Mouse (Mus musculus) Patski (cell line): ENCODE data around the gene Ldhb. TPM values are rescaled to one million over a fixed set of nuclear protein-coding genes. Genes with fewer than 3 reads are reported as not detected.

Experiments used
- ATAC-seq: fragments of 100-300 bp; one replicate; pipeline ENCODE4 v1.8.0; 2021
- CTCF ChIA-PET: fragments of 350-600 bp; sonication (Branson Sonifier 250); formaldehyde crosslinking; loops from one replicate; lab custom pipeline; 2022; ENCODE audit warnings: inconsistent platforms; lab: Charles Lee
- POLR2A ChIA-PET: fragments of 350-600 bp; sonication (Branson Sonifier 250); formaldehyde crosslinking; loops from one replicate; lab custom pipeline; 2022; ENCODE audit warnings: antibody characterized with exemption, inconsistent platforms; lab: Charles Lee
- DNase-seq: peaks from one replicate; pipeline ENCODE4 v3.0.0-alpha.2; 2011; ENCODE audit warnings: low read depth, low spot score
- H3K27me3 ChIP-seq: fragments of 371-371 bp; one replicate; pipeline ENCODE4 v1.5.1; 2021
- CTCF ChIP-seq: fragments of 100-300 bp; IDR thresholded peaks from one replicate; pipeline ENCODE4 v1.5.1; 2021
- in situ Hi-C: fragments of 300-500 bp; cut with MboI; formaldehyde crosslinking; loops from 3 replicates; pipeline ENCODE4 v1.11.1; 2018; ENCODE audit warnings: low pct_unique_long_range_greater_than_20kb, mixed read lengths
- polyA plus RNA-seq: library from polyadenylated mRNA; unstranded; gene quantifications from one replicate; pipeline ENCODE4 v1.2.3, GENCODE M21; 2021

The Ldhb gene
- 1,843 TPM for polyA plus RNA-seq

DNA sequence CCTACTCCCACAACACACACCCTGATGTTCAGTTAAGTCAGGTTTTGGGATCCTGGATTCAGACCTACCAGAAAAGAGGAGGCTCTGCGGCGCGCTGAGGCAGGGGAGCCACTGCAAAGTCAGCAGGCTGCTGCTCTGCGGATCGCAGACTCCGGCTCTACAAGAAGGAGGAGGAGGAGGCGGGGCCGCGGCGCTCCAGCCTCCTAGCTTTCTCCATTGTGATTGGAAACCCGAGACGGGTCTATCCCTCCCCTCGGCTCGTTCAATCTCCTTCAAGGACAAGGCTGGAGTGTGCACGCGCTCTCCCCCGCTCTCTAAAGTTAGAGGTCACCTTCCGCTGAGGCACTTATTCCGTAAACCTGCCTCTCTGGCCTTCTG lies at the start of gene Ldhb:
Ldhb (minus strand) TSS at position 173 of the 378 bp plus-strand sequence.
- DNase-seq = peak; percentile 70
- H3K27me3 ChIP-seq = no peaks in the 10 kb centered on the region
- CTCF ChIA-PET = interaction anchor here (2.3 kb wide), 1 partner anchor 10 kb away, joined by 10 read pairs; no protein-coding TSS in a partner anchor
- TF ChIP-seq CTCF = no peak
- ATAC-seq = peak; percentile 99
- in situ Hi-C loops = loop anchor here (25.0 kb wide), 2 partner anchors 655 to 1020 kb away; partner anchors contain the start of gene Etnk1
- POLR2A ChIA-PET = interaction anchor here (1.1 to 2.5 kb wide), 2 partner anchors 10 to 162 kb away, joined by 3 to 12 read pairs; partner anchors contain the start of gene Pyroxd1

DNA sequence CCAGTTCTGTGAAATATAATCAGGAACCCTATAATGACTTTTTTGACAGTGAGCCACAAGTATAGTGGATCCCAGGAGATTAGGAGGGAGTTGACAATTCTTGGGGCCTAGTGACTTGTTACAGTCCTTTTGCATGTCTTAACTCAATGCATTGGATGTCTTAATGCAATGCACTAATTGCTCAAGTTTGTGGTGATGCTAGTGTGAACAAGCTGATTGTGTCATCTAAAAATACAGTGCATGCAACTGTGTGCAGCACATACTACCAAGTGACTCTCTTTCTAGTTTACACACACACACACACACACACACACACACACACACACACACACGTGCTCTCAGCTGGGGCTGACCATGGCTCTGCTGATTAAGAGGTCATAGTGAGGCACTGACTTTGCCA lies 48.2 kb upstream of the Ldhb start:
- H3K27me3 ChIP-seq = no peaks in the 10 kb centered on the region
- CTCF ChIA-PET = no interaction called here
- in situ Hi-C loops = loop anchor here (10.0 kb wide), 1 partner anchor 169 kb away; no protein-coding TSS in a partner anchor
- ATAC-seq (no peak), DNase-seq (no peak)
- POLR2A ChIA-PET = interaction anchor here (0.6 kb wide), 1 partner anchor 1143 kb away, joined by 7 read pairs; no protein-coding TSS in a partner anchor
- TF ChIP-seq CTCF = no peak

DNA sequence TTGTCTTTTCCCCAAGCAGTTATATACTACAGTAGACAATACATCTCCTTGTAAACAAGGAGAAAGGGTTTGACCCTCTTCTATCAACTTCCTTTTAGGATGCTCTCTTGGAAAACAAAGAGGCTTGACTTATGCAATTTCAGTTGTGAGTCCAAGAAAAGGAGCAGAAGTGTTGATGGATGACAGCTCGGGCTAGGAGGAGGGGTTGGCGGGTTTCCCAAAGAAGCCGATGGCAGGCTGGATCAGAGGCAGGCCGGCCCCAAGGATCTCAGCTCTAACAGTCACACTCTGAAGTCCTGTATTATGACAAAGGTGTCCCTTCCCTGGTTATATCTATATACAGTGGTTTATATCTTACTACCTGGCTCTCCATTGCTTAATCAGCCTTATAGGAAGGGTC lies 43.7 kb upstream of the Ldhb start:
- no peak for ATAC-seq
- no peaks in the 10 kb centered on the region for H3K27me3 ChIP-seq
- POLR2A ChIA-PET = no interaction called here
- in situ Hi-C loops = loop anchor here (10.0 kb wide), 1 partner anchor 173 kb away; no protein-coding TSS in a partner anchor
- no peak for TF ChIP-seq CTCF
- DNase-seq = no peak
- CTCF ChIA-PET = no interaction called here

DNA sequence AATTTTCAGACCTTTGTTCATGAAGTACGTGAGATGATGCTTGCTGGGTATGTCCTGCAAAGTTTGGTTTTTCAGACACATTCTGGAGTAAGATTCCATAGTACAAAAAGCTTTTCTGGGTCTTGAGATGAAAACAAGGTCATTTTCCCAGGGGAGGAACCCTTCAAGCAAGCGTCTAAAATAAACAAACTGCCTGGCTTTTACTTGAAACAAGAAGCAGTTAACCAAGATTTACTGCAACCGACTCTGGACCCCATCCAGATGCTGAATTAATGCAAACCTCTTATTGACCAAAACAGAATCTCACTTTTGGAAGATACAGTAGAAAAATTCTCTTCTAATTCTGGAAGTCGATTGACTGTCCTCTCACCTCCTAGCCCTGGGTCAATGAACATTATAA lies 43.1 kb upstream of the Ldhb start:
- H3K27me3 ChIP-seq = no peaks in the 10 kb centered on the region
- DNase-seq (no peak), ATAC-seq (no peak)
- in situ Hi-C loops = loop anchor here (10.0 kb wide), 1 partner anchor 174 kb away; no protein-coding TSS in a partner anchor
- ChIA-PET POLR2A (no interaction called here), CTCF (interaction anchor here (1.3 kb wide), 1 partner anchor 12 kb away, joined by 4 read pairs; no protein-coding TSS in a partner anchor)
- TF ChIP-seq CTCF = no peak

DNA sequence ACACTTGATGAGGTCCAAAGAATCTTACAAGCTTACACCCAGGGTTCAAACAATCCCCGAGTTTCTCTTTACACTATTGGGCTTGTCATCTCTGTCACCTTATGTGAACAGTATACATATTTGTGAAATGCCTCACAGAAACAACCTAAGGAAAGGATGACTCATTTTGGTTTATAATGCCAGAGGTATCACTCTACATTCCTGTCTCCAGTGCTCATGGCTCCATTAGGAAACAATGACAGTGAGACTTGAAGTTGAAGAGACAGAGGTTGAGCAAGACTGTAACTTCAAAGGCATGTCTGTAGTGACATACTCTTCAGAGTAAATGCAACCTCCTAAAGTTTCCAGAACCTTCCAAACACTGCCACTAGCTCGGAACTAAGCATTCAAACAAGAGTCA lies 40.6 kb upstream of the Ldhb start:
- peak; percentile 35 for ATAC-seq
- DNase-seq = no peak
- no peaks in the 10 kb centered on the region for H3K27me3 ChIP-seq
- CTCF ChIA-PET = no interaction called here
- POLR2A ChIA-PET = no interaction called here
- in situ Hi-C loops = no loop called here
- TF ChIP-seq CTCF = no peak

DNA sequence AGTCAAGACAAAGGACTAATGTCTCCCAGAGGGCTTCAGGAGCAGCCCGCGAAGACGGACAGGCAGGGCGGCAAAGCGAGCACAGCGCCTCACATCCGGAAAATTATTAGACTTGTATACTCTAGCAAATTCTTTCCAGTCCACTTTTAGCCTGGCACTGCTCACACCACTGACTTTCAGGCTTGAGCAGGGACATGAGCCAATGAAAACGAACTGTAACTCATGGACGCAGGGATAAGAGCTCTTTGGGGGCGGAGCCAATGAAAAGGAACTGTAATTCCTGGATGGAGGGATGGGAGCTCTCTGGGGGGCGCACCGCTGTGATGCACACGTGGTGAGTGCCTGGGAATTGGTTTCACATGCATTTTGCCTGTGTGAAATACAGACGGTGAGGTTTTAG lies 37.4 kb upstream of the Ldhb start:
- no peak for TF ChIP-seq CTCF
- CTCF ChIA-PET = interaction anchor here (0.7 kb wide), 1 partner anchor 13 kb away, joined by 3 read pairs; no protein-coding TSS in a partner anchor
- H3K27me3 ChIP-seq = no peaks in the 10 kb centered on the region
- POLR2A ChIA-PET = no interaction called here
- ATAC-seq (no peak), DNase-seq (no peak)
- in situ Hi-C loops = no loop called here

DNA sequence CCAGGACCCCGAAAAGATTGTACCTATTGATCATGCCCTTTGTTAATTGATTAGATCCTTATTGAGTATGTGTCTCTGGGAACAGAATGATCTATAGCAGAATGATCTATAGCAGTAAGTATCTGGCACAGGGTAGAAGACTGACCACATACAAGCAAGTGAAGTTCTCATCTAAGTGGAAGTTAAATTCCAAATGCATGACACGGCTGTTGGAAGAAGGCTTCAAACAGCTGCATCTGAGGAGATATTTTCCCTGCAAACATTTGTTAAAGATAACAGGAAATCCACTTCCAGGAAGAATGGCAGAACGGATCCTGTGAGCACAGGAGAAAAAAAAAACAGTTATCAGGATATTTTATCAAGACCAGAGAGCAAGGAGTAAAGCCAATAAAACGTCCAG lies 35.9 kb upstream of the Ldhb start:
- in situ Hi-C loops = no loop called here
- ATAC-seq (no peak), DNase-seq (no peak)
- no peaks in the 10 kb centered on the region for H3K27me3 ChIP-seq
- ChIA-PET CTCF (no interaction called here), POLR2A (no interaction called here)
- no peak for TF ChIP-seq CTCF

DNA sequence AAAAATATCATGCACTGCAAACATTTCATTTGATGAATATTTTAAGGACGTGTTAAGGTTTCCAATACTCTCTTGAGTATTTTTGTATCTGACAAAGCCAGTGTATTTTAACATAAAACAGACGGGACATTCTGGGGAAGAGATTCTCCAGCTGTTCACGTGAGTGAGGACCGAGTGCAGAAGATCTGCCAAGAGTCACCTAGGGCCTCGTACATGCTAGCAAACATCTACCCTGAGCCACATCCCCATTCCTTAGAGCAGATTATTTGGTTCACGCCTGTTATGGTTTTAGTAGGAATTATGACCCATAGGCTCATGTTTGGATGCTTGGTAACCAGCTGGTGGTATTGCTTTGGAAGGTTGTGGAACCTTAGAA lies 35.0 kb upstream of the Ldhb start:
- DNase-seq = no peak
- in situ Hi-C loops = no loop called here
- no peak for ATAC-seq
- ChIA-PET CTCF (no interaction called here), POLR2A (no interaction called here)
- H3K27me3 ChIP-seq = no peaks in the 10 kb centered on the region
- no peak for TF ChIP-seq CTCF

DNA sequence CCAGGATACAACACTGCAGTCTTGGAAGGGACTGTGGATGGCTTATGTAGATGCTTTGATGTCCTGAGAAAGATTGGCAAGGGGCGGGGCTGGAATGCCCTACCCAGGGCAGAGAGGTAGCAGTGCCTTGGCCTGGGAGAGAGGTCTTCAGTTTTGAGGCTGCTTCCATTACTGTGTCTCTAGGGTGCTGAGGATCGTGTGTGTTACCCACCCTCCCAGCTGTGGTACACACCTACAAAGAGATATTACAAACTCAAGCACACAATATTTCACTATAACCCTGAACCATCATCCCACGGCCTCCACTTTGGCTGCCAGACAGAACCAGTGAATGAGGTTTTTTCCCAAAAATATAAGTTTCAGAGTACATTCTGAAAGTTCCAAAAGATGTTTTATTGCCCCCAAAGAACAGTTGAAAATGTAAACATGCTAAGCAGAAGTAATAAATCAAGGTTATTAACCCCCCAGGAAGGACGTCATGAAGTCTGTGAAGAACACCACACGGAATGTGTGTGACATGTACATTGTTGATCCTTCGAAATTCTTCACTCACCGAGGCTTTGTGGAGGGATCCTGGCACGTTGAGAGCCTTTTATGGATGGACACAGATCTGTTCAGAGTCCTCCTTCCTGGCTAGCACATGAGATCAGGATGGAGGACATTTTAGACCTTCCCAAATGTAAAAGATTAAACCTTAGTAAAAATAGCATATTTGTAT lies 34.5 kb upstream of the Ldhb start:
- TF ChIP-seq CTCF = no peak
- no peaks in the 10 kb centered on the region for H3K27me3 ChIP-seq
- DNase-seq (no peak), ATAC-seq (no peak)
- POLR2A ChIA-PET = no interaction called here
- in situ Hi-C loops = no loop called here
- CTCF ChIA-PET = no interaction called here

DNA sequence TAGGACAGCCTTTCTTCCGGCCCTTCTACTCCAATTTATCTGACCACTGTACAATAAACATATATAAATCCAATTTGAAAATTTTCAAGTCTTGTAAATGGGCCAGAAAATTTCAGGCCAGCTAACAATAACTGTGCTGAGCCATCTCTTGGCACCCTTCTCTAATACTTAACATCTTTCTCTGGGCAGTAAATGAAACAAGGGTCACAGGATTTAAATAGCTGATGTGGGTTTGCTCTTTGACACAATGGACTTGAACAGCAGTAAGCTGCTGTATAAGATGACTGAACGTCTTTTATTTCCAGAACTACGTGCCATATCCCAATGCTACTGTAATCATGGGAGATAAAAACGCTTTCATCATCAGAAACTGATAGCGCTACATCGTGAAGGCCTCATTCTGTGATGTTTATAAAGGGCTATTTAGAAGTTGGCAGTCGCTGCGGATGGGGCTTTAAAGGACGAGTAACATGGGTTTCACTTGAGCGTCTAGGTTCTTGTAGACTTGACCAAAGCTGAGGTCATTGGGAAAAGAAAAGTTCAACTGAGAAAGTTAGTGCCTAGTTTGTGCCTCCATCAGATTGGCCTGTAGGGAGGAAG lies 32.9 kb upstream of the Ldhb start:
- no peak for ATAC-seq
- H3K27me3 ChIP-seq = no peaks in the 10 kb centered on the region
- in situ Hi-C loops = no loop called here
- TF ChIP-seq CTCF = no peak
- no peak for DNase-seq
- CTCF ChIA-PET = no interaction called here
- POLR2A ChIA-PET = no interaction called here

DNA sequence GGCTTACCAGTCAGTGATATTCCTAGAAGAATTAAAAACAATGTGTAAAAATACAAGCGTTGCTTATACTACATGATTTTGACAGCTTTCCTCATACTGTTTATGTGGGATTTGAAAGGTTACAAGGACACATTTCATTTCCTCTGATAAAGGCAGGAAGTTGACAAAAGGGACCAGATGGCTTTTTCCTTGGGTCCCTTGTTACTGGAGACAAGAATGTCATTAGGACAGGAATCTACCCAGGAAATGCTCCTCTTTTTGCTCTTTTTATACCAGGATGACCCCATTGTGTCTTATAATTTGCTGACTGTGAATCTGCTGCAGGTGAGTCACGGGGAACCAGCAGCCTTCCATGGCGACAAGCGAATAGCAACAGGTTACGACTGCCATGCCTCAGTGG lies 32.4 kb upstream of the Ldhb start:
- ATAC-seq (no peak), DNase-seq (no peak)
- CTCF ChIA-PET = no interaction called here
- POLR2A ChIA-PET = no interaction called here
- no peak for TF ChIP-seq CTCF
- in situ Hi-C loops = no loop called here
- H3K27me3 ChIP-seq = no peaks in the 10 kb centered on the region
